Mouse (Mus musculus): ENCODE measurements around the gene Gm10392. TPM values are rescaled to one million over a fixed set of nuclear protein-coding genes. Genes with fewer than 3 reads are reported as not detected.

The Gm10392 gene
- total RNA-seq, 4 experiments from 2014 or later = 0.20 TPM; not detected in 3

DNA sequence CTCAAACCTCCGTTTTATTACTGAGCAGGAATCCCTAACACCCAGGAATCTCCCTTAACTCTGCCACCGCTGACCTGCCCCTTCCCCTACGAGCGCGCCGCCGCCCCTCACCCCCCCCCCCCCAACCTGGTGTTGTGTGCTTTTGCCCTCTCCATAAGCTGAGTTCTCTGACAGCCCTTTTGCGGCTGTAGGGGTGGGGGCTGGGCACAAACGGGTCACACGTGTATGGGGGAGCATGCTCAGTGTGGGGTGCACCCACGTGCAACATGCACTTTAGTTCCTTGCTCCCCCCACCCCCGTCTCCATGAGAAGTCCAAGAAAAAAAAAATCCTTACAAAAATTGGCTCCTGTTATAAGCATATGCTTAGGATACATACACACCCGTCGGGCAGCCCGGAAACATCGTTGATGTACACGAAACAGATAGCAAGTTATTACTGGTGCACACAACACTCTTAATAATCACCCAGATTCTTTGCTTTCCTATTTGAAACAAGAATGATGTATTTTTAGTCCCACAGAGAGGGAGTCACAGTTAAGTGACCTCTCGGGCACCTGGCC is 26.6 kb downstream of the Gm10392 start:
- no peak for DNase-seq (ENCODE audit: low spot score in 2 of 2)

- no peak for DNase-seq (ENCODE audit: low spot score in 2 of 2)
Measured at GRCm38 (mm10) chr11:77491502-77492291, 27.3 kb downstream of the Gm10392 start.

DNA sequence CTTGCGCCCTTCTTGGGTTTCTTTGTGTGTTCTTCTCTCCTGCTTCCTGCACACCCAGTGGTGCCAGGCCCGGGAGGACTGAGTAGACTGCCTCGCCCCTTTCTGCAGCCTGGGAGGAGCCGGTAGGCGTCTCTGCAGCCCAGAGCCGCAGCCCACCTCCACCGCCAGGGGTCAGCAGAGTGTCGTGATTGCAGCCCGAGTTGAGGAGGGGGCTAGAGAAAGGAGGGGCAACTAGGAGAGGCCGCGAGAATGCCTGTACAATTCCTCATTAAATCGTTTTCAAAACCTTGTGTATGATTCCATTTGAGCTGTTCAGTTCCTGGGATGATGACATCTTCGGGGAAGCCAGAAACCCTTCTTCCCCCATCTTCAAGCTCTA is 27.9 kb downstream of the Gm10392 start:
- peak; percentile 83 to 86 for DNase-seq (ENCODE audit: low spot score in 2 of 2)

DNA sequence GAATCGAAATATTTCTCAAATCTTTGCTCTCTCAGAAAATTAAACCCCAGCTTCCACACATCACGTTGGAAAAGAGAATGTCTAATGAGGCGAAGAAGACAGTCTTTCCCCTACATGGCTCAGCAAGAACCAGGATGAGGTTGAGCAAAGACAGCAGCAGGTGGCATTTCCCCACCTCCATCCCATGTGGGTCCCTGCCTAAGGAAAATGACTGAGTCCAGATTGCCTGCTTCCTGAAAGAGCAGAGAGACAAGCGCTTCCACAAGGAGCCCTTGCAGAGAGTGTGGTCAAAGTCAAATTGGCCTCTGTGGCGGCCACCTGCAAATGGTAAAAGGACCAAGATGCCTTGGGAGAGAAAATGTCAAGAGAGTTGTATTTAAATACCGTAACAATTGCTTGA is 28.5 kb downstream of the Gm10392 start:
- no peak for DNase-seq (ENCODE audit: low spot score in 2 of 2)

DNA sequence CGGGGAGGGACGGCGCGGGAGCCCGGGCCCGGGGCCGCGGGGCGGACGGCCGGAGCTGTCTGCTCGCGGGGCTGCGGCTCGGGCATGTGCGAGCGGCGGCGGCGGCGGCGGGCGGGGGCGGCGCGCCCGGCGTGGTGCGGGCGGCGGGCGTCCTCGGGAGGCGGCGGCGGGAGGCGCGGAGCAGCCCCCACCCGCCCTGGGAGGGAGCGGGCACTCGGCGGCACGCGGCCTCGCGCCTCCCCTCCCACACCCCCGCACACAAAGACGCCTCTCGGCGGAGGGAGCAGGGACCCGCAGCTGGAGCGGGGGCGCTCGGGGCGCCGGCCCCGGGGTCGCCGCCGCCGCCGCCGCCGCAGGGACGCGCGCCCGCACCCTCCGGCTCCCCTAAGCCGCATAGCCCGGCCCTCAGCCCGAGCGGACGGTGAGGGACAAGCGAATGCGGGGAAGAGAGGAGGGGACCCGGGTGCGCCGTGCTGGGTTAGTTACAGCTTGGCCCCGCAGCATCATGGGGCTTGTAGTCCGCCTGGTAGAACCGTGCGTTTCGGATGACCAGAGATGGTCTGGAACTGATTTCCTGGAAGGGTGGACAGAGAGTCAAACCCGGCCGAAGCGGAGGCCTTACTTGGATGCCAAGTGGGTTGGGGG is 29.3 kb downstream of the Gm10392 start, which contains the start of gene Ankrd13b:
Gene Ankrd13b (minus strand): TSS at position 88 of the 645 bp plus-strand sequence.
- DNase-seq (ENCODE audit: low spot score in 2 of 2) = peak in 1 of 2 experiments; percentile 77

DNA sequence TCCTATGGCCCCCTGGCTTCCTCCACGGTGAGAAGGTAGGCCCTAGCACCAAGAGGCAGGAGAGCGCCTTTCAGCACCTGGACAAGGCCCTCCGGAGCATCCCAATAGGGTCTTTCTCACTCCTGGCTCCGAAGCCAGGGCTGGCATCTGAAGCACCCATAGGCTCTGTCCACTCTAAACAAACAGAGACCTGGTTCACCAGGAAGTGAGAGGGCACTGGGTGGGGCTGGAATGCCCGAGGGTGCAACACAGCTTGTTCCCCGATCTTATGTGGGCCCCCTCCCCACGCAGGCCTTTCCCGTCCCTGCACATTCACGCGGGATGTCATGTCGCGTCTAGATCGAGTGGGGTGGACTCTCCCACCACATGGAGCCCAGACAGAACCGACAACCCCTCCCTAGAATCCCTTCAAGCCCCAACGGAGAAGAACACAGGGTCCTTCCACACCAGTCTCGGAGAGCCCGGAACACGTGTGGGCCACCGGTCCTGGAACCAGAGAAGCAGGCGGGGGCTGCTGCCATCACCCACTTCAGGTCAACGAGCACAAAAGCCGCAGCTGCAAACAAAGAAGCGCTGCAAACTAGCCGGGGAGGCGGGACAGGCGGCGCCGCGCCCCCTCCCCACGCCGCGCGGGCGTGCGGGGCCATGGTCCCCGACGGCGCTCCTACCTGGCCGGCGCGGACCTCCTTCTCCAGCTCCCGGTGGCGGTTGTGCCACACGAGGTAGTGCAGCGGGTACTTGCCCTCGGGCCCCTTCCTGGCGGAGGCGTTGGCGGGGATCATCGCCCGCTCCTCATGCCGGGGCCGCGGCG is 30.0 kb downstream of the Gm10392 start:
- DNase-seq (ENCODE audit: low spot score in 2 of 2) = no peak

GRCm38 (mm10) chr11:77486798-77487197 is 32.2 kb downstream of the Gm10392 start:
- DNase-seq (ENCODE audit: low spot score in 2 of 2) = peak in 1 of 2 experiments; percentile 65

- DNase-seq (ENCODE audit: low spot score in 2 of 2) = no peak
Measured at GRCm38 (mm10) chr11:77485229-77485628, 33.8 kb downstream of the Gm10392 start.

- no peak for DNase-seq (ENCODE audit: low spot score in 2 of 2)
Measured at GRCm38 (mm10) chr11:77483510-77484255, 35.3 kb downstream of the Gm10392 start.

DNA sequence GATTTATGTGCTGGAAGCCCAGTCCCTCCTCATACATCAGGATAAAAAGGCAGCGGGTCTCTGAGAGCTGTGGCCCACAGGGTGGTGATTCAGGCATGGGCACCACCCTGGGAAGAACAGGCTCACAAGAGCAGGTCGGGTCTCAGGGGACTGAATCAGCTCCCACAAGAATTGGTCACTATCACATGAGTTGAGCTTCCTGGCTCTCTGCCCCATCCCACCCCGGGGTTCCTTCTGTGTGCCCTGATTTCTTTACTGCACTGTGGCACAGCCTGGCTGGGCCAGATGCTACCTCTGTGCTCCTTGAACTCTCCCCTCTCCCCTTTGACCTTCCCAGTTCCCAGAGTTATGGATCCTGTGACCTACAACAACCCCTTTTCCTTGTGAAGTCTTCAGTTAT is 36.0 kb downstream of the Gm10392 start:
- DNase-seq (ENCODE audit: low spot score in 2 of 2) = no peak

GRCm38 (mm10) chr11:77476895-77477294 is 42.1 kb downstream of the Gm10392 start:
- DNase-seq (ENCODE audit: low spot score in 2 of 2) = no peak

DNA sequence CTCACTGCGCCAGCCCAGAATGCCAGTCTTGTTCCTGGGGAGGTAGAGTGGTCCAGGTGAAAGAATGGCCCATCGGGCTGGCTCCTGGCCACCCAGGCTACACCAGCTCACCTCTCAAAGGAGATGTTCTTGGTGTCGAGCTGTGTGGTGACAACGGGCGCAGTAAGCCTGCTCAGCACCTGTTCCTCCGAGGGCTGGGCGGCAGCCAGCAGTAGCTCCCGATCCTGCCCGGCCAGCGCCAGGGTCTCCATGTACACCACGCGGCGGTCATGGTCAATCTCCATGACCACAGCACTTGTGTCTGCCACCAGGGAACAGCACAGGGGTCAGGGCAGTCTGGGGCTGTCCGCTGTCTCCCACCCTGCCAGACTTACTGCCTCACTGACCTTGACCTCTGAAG is 42.8 kb downstream of the Gm10392 start:
- no peak for DNase-seq (ENCODE audit: low spot score in 2 of 2)

GRCm38 (mm10) chr11:77472775-77473174 is 46.2 kb downstream of the Gm10392 start:
- DNase-seq (ENCODE audit: low spot score in 2 of 2) = no peak

GRCm38 (mm10) chr11:77471407-77471806 is 47.6 kb downstream of the Gm10392 start:
- no peak for DNase-seq (ENCODE audit: low spot score in 2 of 2)

DNA sequence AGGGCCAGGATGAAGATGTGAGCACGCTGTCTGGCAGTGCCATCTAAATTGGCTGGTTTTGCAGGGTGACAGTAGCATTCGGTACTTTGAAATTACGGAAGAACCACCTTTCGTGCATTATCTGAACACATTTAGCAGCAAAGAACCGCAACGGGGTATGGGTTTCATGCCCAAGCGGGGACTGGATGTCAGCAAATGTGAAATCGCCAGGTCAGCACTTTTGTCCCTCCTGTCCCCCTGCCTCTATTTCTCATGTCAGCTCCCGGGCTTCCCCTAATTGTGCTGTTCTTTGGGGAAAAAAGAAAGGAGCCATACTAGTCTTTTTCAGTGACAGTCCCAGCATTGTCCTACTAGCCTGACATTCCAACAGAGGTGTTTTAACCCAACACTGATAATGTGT is 50.6 kb downstream of the Gm10392 start:
- no peak for DNase-seq (ENCODE audit: low spot score in 2 of 2)

DNA sequence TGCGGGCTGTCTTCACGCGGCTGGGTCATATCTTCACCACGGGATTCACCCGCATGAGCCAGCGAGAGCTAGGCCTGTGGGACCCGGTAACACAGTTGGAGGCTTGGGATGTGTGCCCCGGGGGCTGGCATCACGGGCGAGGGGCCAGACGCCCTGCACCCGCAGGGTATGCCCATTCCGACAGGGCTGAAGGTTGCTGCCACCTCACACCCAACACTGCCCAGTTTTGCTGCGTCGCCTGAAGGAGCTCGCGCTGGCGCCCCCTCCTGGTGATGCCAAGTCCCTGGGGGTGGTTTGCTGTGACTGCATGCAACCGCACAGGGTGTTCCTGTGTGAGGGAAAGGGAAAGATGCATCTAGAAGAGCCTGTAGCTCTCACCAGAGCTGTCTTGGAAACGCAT is 51.2 kb downstream of the Gm10392 start:
- DNase-seq (ENCODE audit: low spot score in 2 of 2) = peak; percentile 59 to 72

DNA sequence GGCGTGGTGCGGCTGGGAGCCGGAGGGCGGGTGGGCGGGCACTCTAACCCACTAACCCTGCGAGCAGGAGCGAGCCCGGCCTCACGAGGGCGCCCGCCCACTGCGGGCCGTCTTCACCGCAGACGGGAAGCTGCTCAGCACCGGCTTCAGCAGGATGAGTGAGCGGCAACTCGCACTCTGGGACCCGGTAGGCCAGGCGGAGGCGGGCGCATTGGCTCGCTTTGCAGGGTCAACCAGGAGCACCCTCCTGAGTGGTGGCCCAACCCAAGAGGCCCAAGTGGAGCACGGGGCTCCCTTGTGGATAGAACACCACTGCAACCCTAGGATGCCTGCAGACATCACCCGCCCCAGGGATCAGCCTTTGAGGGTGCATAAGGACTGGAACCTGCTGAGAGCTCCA is 51.8 kb downstream of the Gm10392 start:
- peak; percentile 47 to 65 for DNase-seq (ENCODE audit: low spot score in 2 of 2)

All from layer of hippocampus, adult 8-10 months (tissue).